Mouse (Mus musculus) ES-CJ7 (cell line): ENCODE data around the gene Dnah5.

Experiments used
- DNase-seq: peaks from one replicate; pipeline ENCODE4 v3.0.0; 2011; ENCODE audit warnings: low read depth, low spot score

Gene Dnah5

DNA sequence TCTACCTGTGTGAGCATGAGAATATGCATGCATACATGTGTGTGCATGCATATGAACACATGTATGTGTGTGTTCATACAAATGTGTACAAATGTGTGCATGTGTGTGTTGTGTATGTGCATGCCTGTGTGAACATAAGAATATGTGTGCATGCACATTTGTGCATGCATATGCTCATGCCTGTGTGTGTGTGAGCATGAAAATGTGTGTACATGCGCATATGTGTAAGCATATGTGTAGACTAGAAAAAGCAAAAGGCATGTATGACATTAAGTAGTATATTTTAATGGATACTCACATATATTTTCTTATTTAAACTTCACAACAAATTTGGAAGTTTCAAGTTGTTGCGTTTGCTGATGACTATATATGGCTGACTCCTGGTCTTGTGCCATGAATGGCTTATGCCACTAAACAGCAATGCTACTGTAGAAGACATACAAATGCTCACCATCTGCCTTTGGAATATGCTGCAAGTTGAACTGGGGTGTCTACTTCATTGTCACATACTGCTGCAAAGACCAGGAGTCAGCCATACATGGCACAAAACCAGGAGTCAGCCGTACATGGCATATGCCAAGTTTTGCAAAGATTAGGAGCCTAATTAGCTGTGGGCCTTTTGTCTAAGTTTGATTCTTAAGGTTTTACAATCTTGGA, 263.2 kb downstream of the Dnah5 start:
- no peak for DNase-seq

DNA sequence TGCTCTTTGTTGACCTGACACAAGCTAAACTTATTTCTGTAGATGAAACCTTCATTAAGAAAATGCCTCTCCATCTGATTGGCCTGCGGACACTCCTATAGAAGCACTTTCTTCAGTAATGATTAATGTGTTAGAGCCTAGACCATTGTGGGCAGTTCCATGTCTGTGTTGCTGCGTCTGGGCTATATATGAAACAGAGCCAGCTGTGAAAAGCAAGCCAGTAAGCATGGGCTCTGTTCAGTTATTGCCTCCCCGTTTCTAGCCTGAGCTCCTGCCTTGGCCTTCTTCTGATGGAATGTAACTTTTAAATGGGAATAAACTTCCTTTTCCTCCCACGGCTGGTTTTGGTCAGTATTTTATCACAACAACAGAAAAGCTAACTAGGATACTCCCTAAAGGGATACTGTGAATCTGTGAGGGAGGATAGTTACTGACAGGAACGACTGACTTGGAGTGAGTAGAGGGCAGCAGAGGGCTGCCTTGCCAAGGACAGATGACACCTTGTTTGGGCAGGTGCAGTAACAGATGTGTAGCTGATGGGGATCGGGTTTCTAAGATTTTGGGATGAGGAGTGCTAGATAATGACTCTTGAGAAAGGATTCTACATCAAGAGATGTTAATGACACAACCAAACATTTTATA, 270.3 kb downstream of the Dnah5 start:
- DNase-seq: no peak

DNA sequence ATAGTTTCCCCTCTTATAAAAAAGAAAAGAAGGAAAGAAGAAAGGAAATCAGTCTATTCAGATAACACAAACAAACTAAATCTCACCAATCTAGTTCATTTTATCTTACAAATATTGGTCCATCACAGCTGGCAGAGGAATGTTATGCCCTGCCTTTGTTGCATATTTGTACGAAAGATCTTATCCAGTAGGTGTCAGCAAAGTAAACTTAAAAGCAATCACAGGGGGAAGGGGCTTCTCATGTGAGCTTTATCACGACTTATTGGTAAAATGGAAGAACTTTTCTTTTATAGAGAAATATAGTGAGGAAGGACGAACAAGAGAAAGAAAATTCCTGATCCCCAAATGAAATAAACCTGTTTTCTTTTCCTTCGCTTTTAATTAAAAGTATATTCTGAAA, 299.3 kb downstream of the Dnah5 start:
- no peak for DNase-seq

DNA sequence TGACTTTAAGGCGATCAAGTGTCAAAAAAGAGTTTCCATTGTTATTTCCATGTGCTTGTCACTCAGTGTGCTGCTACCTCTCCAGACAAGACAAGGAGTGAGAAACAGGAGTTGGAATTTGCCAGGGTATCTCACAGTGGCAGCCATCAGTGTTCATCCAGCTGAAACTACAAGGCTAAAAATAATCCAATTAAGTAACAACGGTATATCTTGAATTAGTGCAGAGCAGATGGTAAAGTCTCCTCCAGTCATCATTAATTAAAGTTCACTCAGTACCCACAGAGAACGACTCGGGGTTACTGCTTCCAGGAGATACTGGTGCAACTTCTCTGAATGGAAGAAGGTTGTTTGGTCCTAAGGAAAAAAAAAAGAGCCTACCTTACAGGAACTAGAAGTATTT, 311.6 kb downstream of the Dnah5 start:
- DNase-seq: no peak
